Mouse (Mus musculus) granulocyte monocyte progenitor cell, adult 5-6 weeks (primary cell): ENCODE measurements around the gene Rasgrf1. TPM values are rescaled to one million over a fixed set of nuclear protein-coding genes. Genes with fewer than 3 reads are reported as not detected.

Source experiments
- ATAC-seq: replicated peaks from 2 replicates; pipeline ENCODE4 v1.8.0; 2016; ENCODE audit warnings: mild to moderate bottlenecking, moderate TSS enrichment, inconsistent platforms; ENCODE audit not compliant: poor library complexity, severe bottlenecking
- total RNA-seq, 2 experiments: library from RNA; stranded (forward) in 1 of 2; stranded (reverse) in 1 of 2; fragments of 200-712, 200-1000 nt in 1 of 2; fragments of >200 nt in 1 of 2; fragmentation: Nextera tagmentation in 1 of 2; gene quantifications; 2 replicates each; pipeline ENCODE4 v1.2.3; 2014 to 2017

Rasgrf1 gene
- total RNA-seq, 2 experiments from 2014 or later = not detected

- ATAC-seq = no peak
Measured at GRCm38 (mm10) chr9:90069485-90069884, 159.8 kb downstream of the Rasgrf1 start.

GRCm38 (mm10) chr9:90070174-90070573 is 160.5 kb downstream of the Rasgrf1 start:
- ATAC-seq = no peak

GRCm38 (mm10) chr9:90075336-90075735 is 165.6 kb downstream of the Rasgrf1 start:
- peak; percentile 35 for ATAC-seq

- ATAC-seq = peak; percentile 62
Measured at GRCm38 (mm10) chr9:90076131-90076530, 166.4 kb downstream of the Rasgrf1 start.

Other genes with a start within 250 kb of the Rasgrf1 start
- 304 and 307 TPM in 2 replicates for gene Tmed3, start 204.8 kb upstream of the Rasgrf1 start, total RNA-seq (2014; fragmentation: Nextera tagmentation)
- gene Tmed3, start 204.8 kb upstream of the Rasgrf1 start, total RNA-seq (2017) = 239 and 283 TPM in 2 replicates
- gene Ankrd34c, start 171.4 kb upstream of the Rasgrf1 start, total RNA-seq (2014; fragmentation: Nextera tagmentation) = not detected in 2 replicates
- not detected in 2 replicates for gene Ankrd34c, start 171.4 kb upstream of the Rasgrf1 start, total RNA-seq (2017)
- gene Ctsh, start 144.2 kb downstream of the Rasgrf1 start, total RNA-seq (2014; fragmentation: Nextera tagmentation) = 131 and 141 TPM in 2 replicates
- gene Ctsh, start 144.2 kb downstream of the Rasgrf1 start, total RNA-seq (2017) = 53.6 and 57.1 TPM in 2 replicates
- gene Morf4l1, start 204.9 kb downstream of the Rasgrf1 start, total RNA-seq (2014; fragmentation: Nextera tagmentation) = 319 and 364 TPM in 2 replicates
- 210 and 242 TPM in 2 replicates for gene Morf4l1, start 204.9 kb downstream of the Rasgrf1 start, total RNA-seq (2017)